ENCODE assay signal across 10 mouse cellular contexts in genomic region chr19:34345616-34346267, GRCm38 (mm10). TPM values are rescaled to one million over a fixed set of nuclear protein-coding genes. Genes with fewer than 3 reads are reported as not detected.
DNase-seq lines count a peak whose midpoint lies in the region; ATAC-seq lines count a peak whose summit lies in the region.
"Had no signal": no experiment of that assay in that cellular context is flagged by ENCODE, and none has a peak within 500 bp of the region (broad histone marks: within the 10 kb centered on the region; RNA-seq: fewer than 3 reads in every experiment).

No protein-coding gene starts in this region.

- no peaks in the 10 kb centered on the region for H3K27me3 ChIP-seq in midbrain, embryonic 14.5 days (ENCODE audit: control insufficient read depth, insufficient read depth, low read length)
- H3K27me3 ChIP-seq in midbrain, embryonic 11.5 days (ENCODE audit: control insufficient read depth, insufficient read depth, low read length) = no peaks in the 10 kb centered on the region
- no peaks in the 10 kb centered on the region for H3K27me3 ChIP-seq in forebrain, embryonic 12.5 days
- no peaks in the 10 kb centered on the region for H3K27me3 ChIP-seq in limb, embryonic 12.5 days
- H3K27me3 ChIP-seq: liver, embryonic 13.5 days had no signal

- H3K9ac ChIP-seq in midbrain, embryonic 14.5 days (replicated peaks; ENCODE audit: low read length) = no peak overlapping the region
- no peak overlapping the region for H3K9ac ChIP-seq in midbrain, embryonic 11.5 days (ENCODE audit: low read length)
- H3K9ac ChIP-seq in forebrain, embryonic 12.5 days = no peak overlapping the region
- H3K9ac ChIP-seq in limb, embryonic 12.5 days (replicated peaks) = no peak overlapping the region
- H3K9ac ChIP-seq: liver, embryonic 13.5 days had no signal

- ATAC-seq in midbrain, embryonic 14.5 days (ENCODE audit: low FRiP score, low TSS enrichment) = no peak
- ATAC-seq in midbrain, embryonic 11.5 days (ENCODE audit: low FRiP score) = no peak
- ATAC-seq in forebrain, embryonic 12.5 days (ENCODE audit: low FRiP score) = no peak
- no peak for ATAC-seq in limb, embryonic 12.5 days (ENCODE audit: insufficient number of reproducible peaks, insufficient read depth, low FRiP score, low TSS enrichment, low read depth)
- ATAC-seq in megakaryocyte-erythroid progenitor cell, adult 5-6 weeks (replicated peaks; ENCODE audit: low FRiP score, low TSS enrichment, poor library complexity, severe bottlenecking) = no peak

- no peaks in the 10 kb centered on the region for H3K36me3 ChIP-seq in midbrain, embryonic 14.5 days (ENCODE audit: control insufficient read depth, insufficient read depth, low read length)
- no peaks in the 10 kb centered on the region for H3K36me3 ChIP-seq in midbrain, embryonic 11.5 days (ENCODE audit: control insufficient read depth, insufficient read depth, low read length)
- no peaks in the 10 kb centered on the region for H3K36me3 ChIP-seq in forebrain, embryonic 12.5 days (replicated peaks)
- H3K36me3 ChIP-seq in limb, embryonic 12.5 days = no peaks in the 10 kb centered on the region
- H3K36me3 ChIP-seq: liver, embryonic 13.5 days had no signal

- H3K4me1 ChIP-seq in midbrain, embryonic 14.5 days (ENCODE audit: control insufficient read depth, insufficient read depth, low read length) = no peaks in the 10 kb centered on the region
- H3K4me1 ChIP-seq in midbrain, embryonic 11.5 days (ENCODE audit: control insufficient read depth, insufficient read depth, low read length) = no peaks in the 10 kb centered on the region
- no peaks in the 10 kb centered on the region for H3K4me1 ChIP-seq in forebrain, embryonic 12.5 days
- peaks cover 8% of the 10 kb centered on the region for H3K4me1 ChIP-seq in limb, embryonic 12.5 days (replicated peaks)
- H3K4me1 ChIP-seq: liver, embryonic 13.5 days had no signal

- WGBS in midbrain, embryonic 14.5 days = 66% methylated on average over 8 of the region's 8 CpGs
- 68% methylated on average over 8 of the region's 8 CpGs for WGBS in midbrain, embryonic 11.5 days
- WGBS in forebrain, embryonic 12.5 days = 48% methylated on average over 8 of the region's 8 CpGs
- WGBS in limb, embryonic 12.5 days = 41% methylated on average over 8 of the region's 8 CpGs

- DNase-seq in adrenal gland, postnatal 14 days = peak; percentile 37
- no peak for DNase-seq in adrenal gland, adult 18-20 months (ENCODE audit: low spot score in 2 of 2)
- peak; percentile 62 for DNase-seq in midbrain, embryonic 14.5 days
- DNase-seq in midbrain, embryonic 11.5 days (ENCODE audit: low spot score, missing footprints) = no peak
- no peak for DNase-seq in ovary, adult 18-20 months (ENCODE audit: low spot score)
- DNase-seq: liver, embryonic 13.5 days had no signal

- H3K4me2 ChIP-seq in midbrain, embryonic 14.5 days (ENCODE audit: low read length) = no peak overlapping the region
- no peak overlapping the region for H3K4me2 ChIP-seq in midbrain, embryonic 11.5 days
- no peak overlapping the region for H3K4me2 ChIP-seq in forebrain, embryonic 12.5 days
- no peak overlapping the region for H3K4me2 ChIP-seq in limb, embryonic 12.5 days
- H3K4me2 ChIP-seq: liver, embryonic 13.5 days had no signal

- no peaks in the 10 kb centered on the region for H3K9me3 ChIP-seq in midbrain, embryonic 14.5 days (ENCODE audit: control insufficient read depth, low read length)
- no peaks in the 10 kb centered on the region for H3K9me3 ChIP-seq in midbrain, embryonic 11.5 days (ENCODE audit: control insufficient read depth, low read length)
- no peaks in the 10 kb centered on the region for H3K9me3 ChIP-seq in forebrain, embryonic 12.5 days
- no peaks in the 10 kb centered on the region for H3K9me3 ChIP-seq in limb, embryonic 12.5 days
- H3K9me3 ChIP-seq: liver, embryonic 13.5 days had no signal

- no peak overlapping the region for H3K4me3 ChIP-seq in midbrain, embryonic 14.5 days (replicated peaks; ENCODE audit: low read depth, low read length)
- no peak overlapping the region for H3K4me3 ChIP-seq in midbrain, embryonic 11.5 days (ENCODE audit: low read depth, low read length)
- H3K4me3 ChIP-seq in forebrain, embryonic 12.5 days (replicated peaks) = no peak overlapping the region
- H3K4me3 ChIP-seq in limb, embryonic 12.5 days (replicated peaks) = no peak overlapping the region
- H3K4me3 ChIP-seq: liver, embryonic 13.5 days had no signal

- no peak overlapping the region for H3K27ac ChIP-seq in midbrain, embryonic 14.5 days (replicated peaks; ENCODE audit: low read depth, low read length)
- H3K27ac ChIP-seq in midbrain, embryonic 11.5 days (ENCODE audit: low read depth, low read length) = no peak overlapping the region
- 0 out of 2 replicates have a peak overlapping the region, but pooled peaks have one; percentile 19 for H3K27ac ChIP-seq in forebrain, embryonic 12.5 days
- peak overlapping the region; percentile 72 for H3K27ac ChIP-seq in limb, embryonic 12.5 days
- H3K27ac ChIP-seq: liver, embryonic 13.5 days had no signal

RNA-seq across cellular contexts. Expression of gene Fas, which starts 55.3 kb away (rescaled TPM):
- total RNA-seq in adrenal gland, postnatal 14 days (2021) = 11.3 and 12.2 TPM in 2 replicates
- total RNA-seq in adrenal gland, adult 18-20 months (2021) = 10 to 100 TPM in 1 of 2 experiments, 1 to 10 TPM in 1; 8.5 to 10.7 TPM
- polyA plus RNA-seq in midbrain, embryonic 14.5 days (2014; fragmentation: Nextera tagmentation; extraction: Ambion mirVana) = 0.81 and 0.84 TPM in 2 replicates
- 0.36 and 0.81 TPM in 2 replicates for polyA plus RNA-seq in midbrain, embryonic 11.5 days (2014; fragmentation: Nextera tagmentation; extraction: Ambion mirVana)
- polyA plus RNA-seq in forebrain, embryonic 12.5 days (2016; fragmentation: Nextera tagmentation; extraction: Ambion mirVana) = 0.32 and 0.55 TPM in 2 replicates
- polyA plus RNA-seq in limb, embryonic 12.5 days (2016; fragmentation: Nextera tagmentation; extraction: Ambion mirVana) = 1.1 and 1.4 TPM in 2 replicates
- total RNA-seq in megakaryocyte-erythroid progenitor cell, adult 5-6 weeks (2014; fragmentation: Nextera tagmentation) = not detected in 2 replicates
- total RNA-seq in megakaryocyte-erythroid progenitor cell, adult 5-6 weeks (2017) = 1.2 and 1.8 TPM in 2 replicates
- polyA plus RNA-seq: testis, adult 2 months had no signal

Comparison
In these comparisons a context has a peak if more than half of its experiments do, and no peak if none do; other contexts are left out.
1. DNase-seq: peak in adrenal gland, postnatal 14 days (single experiment) and midbrain, embryonic 14.5 days (single experiment); none in adrenal gland, adult 18-20 months (0 of 2), midbrain, embryonic 11.5 days (single experiment) and ovary, adult 18-20 months (single experiment).
2. H3K27ac ChIP-seq: peak in forebrain, embryonic 12.5 days (single experiment) and limb, embryonic 12.5 days (single experiment); none in midbrain, embryonic 14.5 days (single experiment) and midbrain, embryonic 11.5 days (single experiment).